Mouse (Mus musculus): ENCODE results near the gene AI182371.
A peak's percentile ranks its signal among the peaks of the same experiment; 100 is the strongest.

The AI182371 gene

DNA sequence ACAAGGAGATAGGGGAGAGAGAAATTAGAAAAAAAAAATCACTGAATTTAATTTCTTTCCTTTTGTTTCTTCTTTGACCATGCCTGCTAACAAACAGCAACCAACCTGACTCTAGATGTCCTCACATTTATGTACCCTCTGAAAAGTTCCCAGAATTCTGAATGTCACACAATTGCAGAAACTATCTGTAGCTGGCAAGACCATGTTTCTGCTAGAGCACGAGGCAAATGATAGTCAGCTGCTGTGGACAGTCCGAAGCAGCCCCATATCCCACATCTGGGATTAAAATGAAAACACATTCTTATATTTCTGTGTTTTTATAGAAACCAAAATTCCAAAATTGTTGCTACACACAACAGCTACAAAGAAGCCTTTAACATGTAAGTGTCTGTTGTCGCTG, at the start of gene AI182371:
Gene AI182371, minus strand, starts transcription at position 101 of the 400 bp plus-strand sequence.
- no peak for DNase-seq (ENCODE audit: low read depth, low spot score)

DNA sequence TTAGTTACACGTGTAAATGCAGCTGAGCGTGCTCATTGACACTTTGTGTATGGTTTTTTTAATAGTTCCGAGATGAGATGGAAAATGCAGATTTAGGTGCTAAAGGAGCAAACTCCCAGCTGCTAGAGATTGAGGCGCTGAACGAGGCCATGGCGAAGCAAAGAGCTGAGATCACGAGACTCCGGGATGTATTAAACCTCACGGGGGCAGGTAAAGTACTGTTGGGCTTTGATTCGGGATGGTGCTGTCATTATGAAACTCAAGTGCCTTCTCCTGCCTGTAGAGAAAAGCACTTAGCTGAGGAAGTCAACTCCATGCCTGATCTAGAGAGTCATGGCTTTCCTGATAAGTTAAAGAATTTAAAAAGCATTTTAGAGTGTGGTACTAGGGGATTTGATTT, 47.5 kb upstream of the AI182371 start:
- no peak for DNase-seq (ENCODE audit: low read depth, low spot score)

DNA sequence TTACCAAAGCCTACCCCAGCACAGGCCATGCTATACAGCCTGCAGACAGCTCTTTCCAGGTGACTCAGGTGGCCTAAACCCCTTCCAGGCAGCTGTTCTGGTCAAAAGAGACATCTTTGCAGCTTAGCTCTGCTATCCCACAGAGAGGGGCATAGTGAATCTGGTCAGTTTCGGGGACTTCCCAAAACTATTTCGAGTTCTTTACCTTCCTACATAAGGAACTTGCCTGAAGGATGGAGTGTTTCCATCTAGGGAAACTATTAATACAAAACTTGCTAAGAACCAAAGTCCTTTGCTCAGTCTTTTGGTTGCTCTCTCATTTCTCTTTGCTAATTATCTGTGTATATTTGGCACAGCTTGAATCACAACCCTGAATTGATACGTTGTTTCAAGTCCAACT, 40.3 kb upstream of the AI182371 start:
- DNase-seq (ENCODE audit: low read depth, low spot score) = no peak

DNA sequence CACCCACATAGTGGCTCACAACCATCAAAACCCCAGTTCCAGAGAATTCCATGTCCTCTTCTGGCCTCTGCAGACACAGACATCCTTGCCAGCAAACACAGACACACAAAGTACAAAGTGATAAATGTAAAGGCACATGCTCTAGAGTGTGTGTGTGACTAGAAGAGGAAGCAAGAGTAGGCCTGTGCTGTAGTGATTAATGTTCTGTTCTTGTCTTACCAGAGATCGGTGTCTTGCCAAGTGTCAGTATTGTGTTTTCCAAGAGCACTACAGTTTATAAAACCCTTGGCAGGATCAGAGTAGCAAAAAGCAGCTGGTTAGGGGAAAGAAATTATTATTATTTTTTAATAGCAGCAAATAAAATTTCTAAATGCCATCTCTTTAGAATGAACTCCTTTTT, 37.2 kb upstream of the AI182371 start:
- DNase-seq (ENCODE audit: low read depth, low spot score) = no peak

DNA sequence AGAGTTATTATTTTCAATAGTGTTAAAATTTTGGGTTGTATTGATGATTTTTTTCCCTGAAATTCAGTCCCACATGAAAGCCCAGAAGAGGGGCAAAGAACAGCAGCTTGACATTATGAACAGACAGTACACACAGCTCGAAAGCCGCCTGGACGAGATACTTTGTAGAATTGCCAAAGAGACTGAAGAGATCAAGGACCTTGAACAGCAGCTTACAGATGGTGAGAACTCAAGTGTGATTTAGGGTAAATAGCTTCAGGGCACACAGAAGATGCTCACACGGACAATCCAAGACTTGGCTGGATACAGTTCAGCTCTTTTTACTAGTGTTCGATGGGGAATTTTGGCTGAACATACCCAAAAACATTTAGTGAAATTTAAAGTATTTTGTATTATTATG, 32.5 kb upstream of the AI182371 start:
- DNase-seq (ENCODE audit: low read depth, low spot score) = no peak

DNA sequence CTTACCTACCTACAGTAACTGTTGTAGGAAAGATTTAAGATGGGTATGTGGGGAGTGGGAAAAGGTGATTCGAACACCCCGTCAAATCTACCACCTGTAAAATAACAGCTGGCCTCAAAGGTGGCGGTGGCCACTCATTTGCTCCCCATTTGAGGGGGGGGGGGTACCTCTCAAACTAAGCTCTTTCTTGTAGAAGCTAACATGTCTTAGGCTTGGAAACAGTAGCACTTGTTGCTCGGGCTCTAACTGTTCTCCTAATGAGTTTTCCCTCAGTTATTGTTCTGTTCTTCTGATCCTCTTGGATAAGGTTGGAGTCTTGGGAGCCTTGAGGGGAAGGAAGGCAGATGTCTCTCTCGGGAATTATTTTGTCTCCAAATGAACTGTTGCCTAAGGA, 31.3 kb upstream of the AI182371 start:
- DNase-seq (ENCODE audit: low read depth, low spot score) = no peak

DNA sequence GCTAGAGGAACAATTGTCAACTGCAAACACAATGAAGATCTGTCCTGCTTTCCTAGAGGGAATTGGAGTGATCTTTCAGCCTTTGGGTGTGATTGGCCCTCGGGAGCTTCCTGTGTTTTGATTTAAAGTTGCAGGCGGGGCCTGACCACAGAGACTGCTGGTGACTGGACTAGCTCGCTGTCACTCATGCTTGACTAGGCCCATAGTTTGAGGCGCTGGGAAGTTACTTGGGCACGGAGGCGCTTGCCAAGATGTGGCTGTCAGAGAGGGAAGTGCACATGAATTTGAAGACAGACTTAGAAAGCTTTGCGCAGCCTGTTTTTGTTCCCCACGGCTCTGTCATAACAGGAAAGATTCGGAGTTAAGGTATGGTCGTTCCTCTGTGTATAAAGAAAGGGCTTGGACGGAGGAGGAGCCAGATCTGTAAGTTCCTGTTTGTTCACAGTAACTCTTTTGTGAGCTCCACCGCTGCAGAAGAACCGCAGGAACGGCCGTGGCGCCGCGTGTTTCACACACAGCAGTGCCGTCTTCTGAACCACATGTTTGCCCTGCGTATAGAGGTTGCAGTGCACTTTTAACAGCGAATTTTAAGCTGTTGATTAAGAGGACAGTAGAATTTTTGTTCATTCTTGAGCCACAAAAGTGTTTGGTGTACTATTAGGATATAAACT, 30.8 kb upstream of the AI182371 start:
- peak; percentile 98 for DNase-seq (ENCODE audit: low read depth, low spot score)

DNA sequence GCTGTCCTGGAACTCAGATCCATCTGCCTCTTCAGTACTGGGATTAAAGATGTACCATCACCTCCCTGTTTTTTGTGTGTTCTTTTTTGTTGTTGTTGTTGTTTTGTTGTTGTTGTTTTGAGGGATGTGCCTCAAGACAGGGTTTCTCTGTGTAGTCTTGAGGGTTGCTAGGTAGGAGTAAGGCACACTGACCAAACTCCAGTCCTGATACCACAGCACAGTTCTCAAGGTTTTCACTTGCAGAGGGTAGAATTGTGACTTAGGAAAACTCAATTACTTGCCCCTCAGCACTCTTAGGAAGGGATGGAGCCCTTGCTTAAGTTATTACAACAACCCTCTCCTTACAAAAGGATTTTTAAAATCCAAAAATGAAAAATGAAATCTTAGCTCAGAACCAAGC, 30.1 kb upstream of the AI182371 start:
- no peak for DNase-seq (ENCODE audit: low read depth, low spot score)

DNA sequence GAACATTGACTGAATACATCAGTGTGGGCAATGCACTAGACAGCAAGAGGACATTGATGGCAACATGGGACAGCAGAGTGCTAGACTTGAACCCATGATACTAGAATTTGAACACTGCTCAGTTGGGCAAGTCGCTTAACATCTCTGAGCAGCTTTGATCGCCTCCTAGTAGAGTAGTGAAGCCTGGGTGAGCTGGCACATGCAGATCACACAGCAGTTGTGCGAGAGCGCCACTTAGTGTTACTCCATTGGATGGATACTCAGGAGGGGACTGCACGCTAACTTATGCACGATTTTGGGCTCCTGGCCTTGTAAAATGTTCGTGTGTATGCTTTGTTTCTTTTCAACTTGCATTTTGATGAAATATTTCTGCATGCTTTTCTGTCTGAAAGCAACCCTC, 23.4 kb upstream of the AI182371 start:
- peak; percentile 21 for DNase-seq (ENCODE audit: low read depth, low spot score)

DNA sequence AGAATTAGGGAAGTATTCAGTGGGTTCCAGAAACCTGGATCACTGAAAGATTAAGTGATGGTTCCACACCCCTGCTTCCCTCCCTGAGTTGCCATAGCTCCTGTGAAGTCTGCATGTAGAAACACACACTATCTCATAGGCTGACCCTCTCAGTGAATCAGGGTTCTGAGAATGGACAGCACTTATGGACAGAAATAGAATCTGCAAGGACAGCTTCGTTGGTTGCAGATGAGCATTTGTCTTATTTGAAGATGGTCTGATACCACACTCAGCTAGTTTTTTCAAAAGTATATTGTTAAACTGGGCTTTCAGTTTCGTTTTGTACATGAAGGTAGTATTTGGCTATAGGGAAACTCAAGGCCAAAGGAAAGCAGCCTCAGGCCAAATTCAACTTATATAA, 9.2 kb upstream of the AI182371 start:
- DNase-seq (ENCODE audit: low read depth, low spot score) = no peak

DNA sequence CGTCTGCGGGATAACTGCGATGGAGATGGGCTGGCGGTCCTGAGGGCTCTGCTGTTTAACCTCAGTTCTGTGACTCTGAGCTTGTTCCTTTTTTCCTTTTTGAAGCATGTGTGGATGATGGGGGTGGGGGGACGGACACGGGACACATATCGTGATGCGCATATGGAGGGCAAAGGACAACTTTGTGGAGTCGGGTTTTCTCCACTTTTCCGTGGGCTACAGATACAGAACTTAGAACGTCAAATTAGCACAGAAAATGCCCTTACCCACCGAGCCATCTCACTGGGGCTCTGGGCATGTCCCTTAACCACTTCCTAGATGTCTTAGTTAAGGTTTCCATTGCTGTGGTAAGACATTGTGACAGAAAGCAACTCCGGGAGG, 8.6 kb upstream of the AI182371 start:
- no peak for DNase-seq (ENCODE audit: low read depth, low spot score)

DNA sequence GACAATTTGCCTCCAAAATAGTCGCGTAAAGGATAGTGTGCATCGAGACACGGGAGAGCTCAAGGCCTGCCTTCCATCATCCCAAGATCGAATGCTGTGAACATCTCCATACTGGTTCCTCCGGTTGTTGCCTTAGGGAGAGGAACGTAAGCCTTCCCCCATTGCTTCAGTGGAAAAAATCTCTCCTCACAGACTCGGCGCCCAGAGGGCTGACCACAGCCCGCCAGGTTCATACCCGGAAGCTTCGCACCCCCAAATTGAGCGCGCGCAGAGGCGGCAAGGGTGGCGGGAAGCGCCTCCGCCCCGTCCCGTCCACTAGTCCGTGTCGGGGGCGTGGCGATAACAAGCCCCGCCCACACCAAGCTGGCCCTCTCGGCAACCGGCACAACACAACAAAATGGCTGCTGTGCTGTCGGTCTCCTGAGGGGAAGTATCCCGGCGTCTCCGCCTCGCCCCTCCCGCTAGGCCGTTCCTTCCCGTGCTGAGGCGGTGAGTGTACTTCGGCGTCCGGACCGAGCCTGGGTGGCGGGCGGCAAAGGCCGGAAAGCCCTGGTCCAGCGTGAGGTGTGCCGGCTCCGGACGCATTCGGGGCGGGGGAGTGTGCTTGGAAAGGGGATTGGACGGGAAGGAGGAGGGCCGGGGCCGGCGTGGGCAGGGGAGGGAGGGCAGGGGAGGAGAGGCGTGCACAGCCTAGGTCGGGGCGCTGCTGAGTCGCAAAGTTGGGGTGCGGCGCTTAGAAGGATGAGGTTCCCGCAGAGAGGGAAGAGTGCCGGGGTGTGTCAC, 8.0 kb upstream of the AI182371 start, which contains the start of gene Cntrl:
Gene Cntrl, plus strand, starts transcription at position 352 of the 783 bp plus-strand sequence.
- DNase-seq (ENCODE audit: low read depth, low spot score) = peak; percentile 89

DNA sequence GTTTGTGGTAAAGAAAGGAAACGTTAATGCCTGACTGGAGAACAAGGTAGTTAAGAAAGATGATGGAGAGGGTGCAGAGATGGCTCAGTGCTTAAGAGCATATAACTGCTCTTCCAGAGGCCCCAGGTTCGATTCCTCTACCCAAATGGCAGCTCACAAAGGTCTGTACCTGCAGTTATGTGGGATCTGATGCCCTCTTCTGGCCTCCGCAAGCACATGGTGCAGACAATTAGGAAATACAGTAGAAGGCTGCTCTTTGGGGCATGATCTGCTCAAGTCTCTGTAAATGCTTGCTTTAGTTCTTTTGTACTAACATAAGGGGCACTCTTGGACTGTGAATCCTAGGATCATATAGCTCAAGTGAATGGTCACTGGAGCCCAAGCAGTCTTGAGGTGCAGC, 7.4 kb upstream of the AI182371 start:
- peak; percentile 69 for DNase-seq (ENCODE audit: low read depth, low spot score)

DNA sequence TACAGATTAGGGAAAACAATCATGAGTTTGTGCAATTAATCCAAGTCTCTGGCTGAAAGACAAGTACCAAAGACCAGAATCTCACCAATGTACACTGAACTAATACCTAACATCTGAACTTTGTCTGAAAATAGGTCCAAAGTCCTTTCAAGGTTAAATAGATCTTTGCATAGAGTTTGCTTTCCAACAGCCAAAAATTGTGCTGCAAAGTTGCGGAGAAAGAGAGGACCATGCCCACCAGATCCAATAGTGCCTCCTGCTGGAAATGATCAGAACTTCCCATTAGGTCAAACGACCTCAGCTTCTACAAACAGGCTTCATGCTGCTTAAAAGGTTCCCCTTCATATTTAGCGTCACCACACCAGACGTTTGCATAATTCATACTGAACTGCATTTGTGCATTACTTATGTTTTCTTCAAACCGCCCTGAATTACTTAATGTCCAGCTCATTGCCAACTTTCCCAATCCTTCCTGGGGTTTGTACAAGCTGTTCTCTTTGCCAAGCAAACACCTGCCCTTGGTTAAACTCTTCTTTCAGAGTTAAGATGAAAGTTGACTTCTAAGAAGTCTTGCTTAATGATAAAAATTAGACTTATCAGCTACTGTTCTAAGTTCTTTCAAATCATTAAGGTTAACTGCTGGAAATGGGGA, 6.8 kb upstream of the AI182371 start:
- DNase-seq (ENCODE audit: low read depth, low spot score) = peak; percentile 76

DNA sequence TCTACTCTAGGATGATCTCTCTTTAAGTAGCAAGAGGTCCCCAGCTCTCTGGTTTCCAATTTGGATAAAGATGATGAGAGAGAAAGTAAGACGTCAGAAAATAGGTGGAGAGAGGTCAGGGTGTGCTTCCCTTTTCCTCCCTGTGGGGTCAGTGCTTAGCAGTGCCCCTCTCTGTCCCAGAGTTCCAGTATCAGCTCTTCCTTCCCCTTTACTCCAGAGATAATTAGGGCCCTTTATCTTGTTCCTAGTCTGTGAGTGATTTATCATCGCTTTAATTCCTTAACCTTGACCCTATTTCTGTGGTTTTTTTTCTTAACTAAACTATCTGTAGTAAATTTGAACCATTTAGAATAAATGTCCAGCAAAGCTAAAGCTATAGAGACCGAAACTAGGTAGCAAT, 3.5 kb upstream of the AI182371 start:
- DNase-seq (ENCODE audit: low read depth, low spot score) = no peak

DNA sequence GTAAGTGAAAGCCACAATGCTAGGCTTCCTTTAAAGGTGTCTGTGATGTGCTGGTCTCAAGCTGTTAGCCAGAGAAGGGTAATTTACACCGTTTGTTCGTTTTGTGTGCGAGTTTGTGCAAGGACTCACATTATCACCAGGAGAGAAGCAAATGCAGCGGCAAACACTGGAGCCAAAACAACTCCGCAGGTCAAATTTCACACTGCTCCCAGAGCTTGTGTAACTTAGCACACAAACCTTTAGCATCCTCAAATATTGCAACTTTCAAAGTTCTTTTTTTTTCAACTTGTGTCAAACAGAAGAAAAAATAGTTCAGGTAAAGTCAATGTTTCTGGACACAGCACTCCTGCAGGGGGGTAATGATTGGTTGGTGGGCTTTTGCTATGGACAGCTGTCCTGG, 2.2 kb upstream of the AI182371 start:
- DNase-seq (ENCODE audit: low read depth, low spot score) = no peak

DNA sequence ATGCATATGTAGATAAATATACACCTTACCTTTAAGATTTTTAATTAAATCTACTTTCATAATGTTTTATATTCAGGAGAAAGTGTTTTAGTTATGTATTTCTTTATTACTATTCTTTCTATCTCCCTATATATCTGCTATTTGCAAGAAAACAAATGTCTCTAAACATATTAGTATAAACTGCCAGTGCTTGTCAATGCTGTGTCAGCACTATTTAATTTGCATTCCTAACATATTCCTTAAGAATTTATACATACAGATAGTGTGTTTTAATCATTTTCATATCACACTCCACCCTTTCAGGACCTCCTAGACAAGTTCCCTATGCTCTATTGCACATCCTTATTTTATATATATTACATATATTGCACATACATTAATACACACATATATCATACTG, 1.4 kb upstream of the AI182371 start:
- DNase-seq (ENCODE audit: low read depth, low spot score) = no peak

DNA sequence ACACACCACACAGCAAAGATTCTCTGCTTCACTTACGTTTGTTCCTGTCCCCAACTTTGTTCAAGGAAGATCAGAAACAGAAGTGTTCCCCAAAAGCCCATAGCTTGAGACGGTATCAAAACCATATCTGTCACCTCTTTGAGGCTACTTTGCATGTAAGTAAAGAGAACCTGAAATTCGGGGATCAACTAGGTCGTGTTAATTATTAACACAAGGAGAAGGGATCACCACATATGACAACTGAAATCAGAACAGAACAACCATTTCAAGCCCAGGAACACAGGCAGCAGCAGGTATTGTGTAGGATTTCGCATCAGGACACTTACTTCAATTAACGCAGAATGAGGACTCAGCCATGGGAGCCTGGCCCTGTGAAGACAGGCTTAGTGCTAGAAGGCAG, 814 bp downstream of the AI182371 start:
- DNase-seq (ENCODE audit: low read depth, low spot score) = no peak

DNA sequence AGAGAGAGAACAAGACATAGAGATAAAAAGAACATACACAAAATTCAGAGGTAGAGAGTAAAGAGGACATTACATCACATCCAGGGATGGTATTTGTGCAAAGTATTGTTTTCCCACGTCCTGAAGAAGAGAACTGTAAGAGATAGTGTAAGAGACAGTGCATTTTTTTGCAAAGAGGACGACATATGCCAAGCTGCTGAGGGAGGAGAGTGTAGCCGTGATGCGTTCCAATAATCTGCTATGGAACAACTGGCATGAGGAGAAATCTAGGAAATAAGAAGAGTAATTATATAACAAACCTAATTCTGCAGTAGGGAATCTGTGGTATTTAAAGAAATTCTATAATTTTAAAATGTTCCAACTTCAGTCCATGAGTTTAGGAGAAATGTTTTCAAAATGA, 13.9 kb downstream of the AI182371 start:
- DNase-seq (ENCODE audit: low read depth, low spot score) = no peak

DNA sequence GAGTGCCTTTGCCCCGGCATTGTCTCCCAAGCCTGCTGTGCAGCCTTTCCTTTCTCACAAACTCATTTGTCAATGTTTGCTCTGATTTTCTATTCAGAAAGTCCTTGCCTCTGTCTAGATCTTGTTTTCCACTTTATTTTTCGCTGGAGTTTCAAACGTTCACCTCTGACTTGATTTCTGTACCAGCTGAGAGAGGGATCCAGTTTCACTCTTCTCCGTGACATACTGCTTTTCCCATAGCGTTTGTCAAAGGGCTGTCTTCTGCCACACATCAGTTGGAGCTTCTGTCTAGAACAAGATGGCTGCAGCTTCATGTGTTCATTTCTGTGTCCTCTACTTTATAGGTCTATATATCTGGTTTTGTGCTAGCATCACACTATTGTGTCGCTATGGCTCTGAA, 22.2 kb downstream of the AI182371 start:
- DNase-seq (ENCODE audit: low read depth, low spot score) = no peak

DNA sequence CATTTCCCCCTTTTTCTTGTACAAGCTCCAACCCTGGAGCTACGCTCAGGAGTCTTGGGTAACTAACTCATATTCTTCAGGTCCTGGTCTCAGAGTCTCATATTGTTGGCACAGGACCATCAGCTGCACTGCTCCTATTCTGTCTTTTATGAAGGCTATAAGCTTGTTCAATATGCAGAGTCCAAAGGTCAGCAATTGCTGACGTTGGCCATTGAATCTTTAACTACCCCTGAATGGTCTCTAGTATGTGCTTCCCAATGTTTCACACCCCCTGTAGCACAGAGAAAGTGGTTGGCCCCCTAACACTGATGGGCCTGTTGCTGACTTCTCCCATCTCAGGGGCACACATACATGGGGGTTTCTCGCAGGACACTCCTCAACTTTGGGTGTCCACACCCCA, 27.0 kb downstream of the AI182371 start:
- no peak for DNase-seq (ENCODE audit: low read depth, low spot score)

DNA sequence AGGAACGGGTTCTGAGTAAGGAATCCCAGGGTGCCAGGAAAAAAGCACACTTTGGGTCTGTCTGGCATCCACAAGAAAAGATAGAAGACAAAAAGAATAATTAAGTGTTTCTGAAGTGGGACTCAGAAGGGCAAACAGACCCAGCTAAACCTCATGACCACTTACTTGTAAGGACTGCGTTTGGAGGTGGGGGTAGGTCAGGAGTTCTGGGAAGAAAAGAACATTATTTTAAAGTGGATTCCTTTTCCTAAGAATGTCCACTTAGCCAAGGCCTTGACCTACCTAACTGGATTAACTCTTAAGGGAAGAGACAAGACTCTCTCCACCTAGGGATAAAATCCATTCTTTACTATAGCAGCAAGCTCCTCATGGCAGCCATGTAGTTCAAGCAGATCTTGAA, 28.8 kb downstream of the AI182371 start:
- DNase-seq (ENCODE audit: low read depth, low spot score) = no peak

DNA sequence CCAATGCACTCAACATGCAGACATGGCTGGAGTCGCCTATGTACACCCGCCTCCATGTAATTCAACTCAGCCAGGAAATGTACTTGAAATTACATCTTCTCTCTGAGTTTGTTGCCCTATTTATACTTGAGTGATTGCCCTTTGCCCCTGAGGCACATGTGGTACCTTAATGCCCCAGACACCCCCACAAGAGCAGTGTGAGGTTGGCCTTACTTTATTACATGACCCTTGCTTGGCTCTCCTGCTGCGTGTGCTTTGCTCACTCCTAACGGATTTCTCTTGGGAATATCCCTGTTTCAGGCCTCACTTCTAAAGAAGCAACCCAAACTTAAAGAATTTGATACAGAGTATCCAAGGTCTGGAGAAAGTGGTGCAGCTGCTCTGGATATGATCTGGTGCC, 31.1 kb downstream of the AI182371 start:
- no peak for DNase-seq (ENCODE audit: low read depth, low spot score)

Measured in R1 (cell line).